Mouse (Mus musculus): Measurements from ENCODE around the gene Polr2h. TPM values are rescaled to one million over a fixed set of nuclear protein-coding genes. Genes with fewer than 3 reads are reported as not detected.
A peak's percentile ranks its signal among the peaks of the same experiment; 100 is the strongest.

The Polr2h gene
- polyA plus RNA-seq, 1 experiment from 2014 or later = 27.5 TPM

- WGBS (ENCODE audit: insufficient replicate concordance) = 2% methylated on average over 47 of the region's 68 CpGs
- ATAC-seq = peak; percentile 50
- peaks cover 36% of the 10 kb centered on the region for H3K4me1 ChIP-seq (ENCODE audit: insufficient read depth)
These were observed 1.3 kb upstream of the Polr2h start for GRCm38 (mm10) chr16:20715976-20716840.

GRCm38 (mm10) chr16:20716841-20717180, 654 bp upstream of the Polr2h start:
- H3K4me3 ChIP-seq (ENCODE audit: low read depth, low read length) = peak overlapping the region; percentile 78
- H3K27ac ChIP-seq (ENCODE audit: low read depth) = peak overlapping the region; percentile 95
- no peak for ATAC-seq
- peak overlapping the region; percentile 100 for H3K4me2 ChIP-seq (ENCODE audit: low read depth, low read length)
- no peak for DNase-seq
- 2% methylated on average over 8 of the region's 8 CpGs for WGBS (ENCODE audit: insufficient replicate concordance)
- peaks cover 36% of the 10 kb centered on the region for H3K4me1 ChIP-seq (ENCODE audit: insufficient read depth)
- peaks cover 15% of the 10 kb centered on the region for H3K36me3 ChIP-seq (replicated peaks; ENCODE audit: insufficient read depth, low read length)
- 0 out of 2 replicates have a peak, but pooled peaks cover 3% of the 10 kb centered on the region for H3K27me3 ChIP-seq (ENCODE audit: insufficient read depth, low read length)
- H3K9ac ChIP-seq (replicated peaks) = peak overlapping the region; percentile 79
- no peaks in the 10 kb centered on the region for H3K9me3 ChIP-seq (ENCODE audit: low read length)
- TF ChIP-seq CTCF (IDR thresholded peaks at IDR 0.05; ENCODE audit: low read depth) (no peak), EP300 (IDR thresholded peaks at IDR 0.05; ENCODE audit: low read depth) (no peak)

More at GRCm38 (mm10) chr16:20715976-20716840, 1.3 kb upstream of the Polr2h start:
- peak; percentile 83 for DNase-seq
- peak overlapping the region; percentile 78 for H3K4me3 ChIP-seq (ENCODE audit: low read depth, low read length)
- H3K36me3 ChIP-seq (replicated peaks; ENCODE audit: insufficient read depth, low read length) = peaks cover 10% of the 10 kb centered on the region
- H3K9me3 ChIP-seq (ENCODE audit: low read length) = no peaks in the 10 kb centered on the region
- 0 out of 2 replicates have a peak, but pooled peaks cover 3% of the 10 kb centered on the region for H3K27me3 ChIP-seq (ENCODE audit: insufficient read depth, low read length)
- peak overlapping the region; percentile 95 for H3K27ac ChIP-seq (ENCODE audit: low read depth)
- H3K4me2 ChIP-seq (ENCODE audit: low read depth, low read length) = peak overlapping the region; percentile 100
- no peak for TF ChIP-seq EP300 (IDR thresholded peaks at IDR 0.05; ENCODE audit: low read depth)
- peak; percentile 33; the same call in 1 of the 2 replicates for TF ChIP-seq CTCF (IDR thresholded peaks at IDR 0.05; ENCODE audit: low read depth)
- peak overlapping the region; percentile 79 for H3K9ac ChIP-seq (replicated peaks)

- Histone ChIP-seq H3K27me3 (ENCODE audit: insufficient read depth, low read length) (0 out of 2 replicates have a peak, but pooled peaks cover 3% of the 10 kb centered on the region), H3K9me3 (ENCODE audit: low read length) (no peaks in the 10 kb centered on the region), H3K36me3 (replicated peaks; ENCODE audit: insufficient read depth, low read length) (peaks cover 19% of the 10 kb centered on the region), H3K4me3 (ENCODE audit: low read depth, low read length) (peak overlapping the region; percentile 78), H3K4me2 (ENCODE audit: low read depth, low read length) (peak overlapping the region; percentile 100), H3K4me1 (ENCODE audit: insufficient read depth) (peaks cover 29% of the 10 kb centered on the region), H3K9ac (replicated peaks) (peak overlapping the region; percentile 63), H3K27ac (ENCODE audit: low read depth) (peak overlapping the region; percentile 95)
- DNase-seq (no peak), ATAC-seq (peak; percentile 14)
- TF ChIP-seq EP300 (IDR thresholded peaks at IDR 0.05; ENCODE audit: low read depth) (no peak), CTCF (IDR thresholded peaks at IDR 0.05; ENCODE audit: low read depth) (no peak)
- WGBS (ENCODE audit: insufficient replicate concordance) = 3% methylated on average over 17 of the region's 18 CpGs
These were observed 659 bp downstream of the Polr2h start for GRCm38 (mm10) chr16:20717978-20718670.

- DNase-seq (no peak), ATAC-seq (no peak)
- Histone ChIP-seq H3K27ac (ENCODE audit: low read depth) (no peak overlapping the region), H3K4me1 (ENCODE audit: insufficient read depth) (peaks cover 13% of the 10 kb centered on the region), H3K36me3 (replicated peaks; ENCODE audit: insufficient read depth, low read length) (peaks cover 19% of the 10 kb centered on the region), H3K4me3 (ENCODE audit: low read depth, low read length) (no peak overlapping the region), H3K9ac (replicated peaks) (no peak overlapping the region), H3K27me3 (ENCODE audit: insufficient read depth, low read length) (no peaks in the 10 kb centered on the region), H3K4me2 (ENCODE audit: low read depth, low read length) (no peak overlapping the region), H3K9me3 (ENCODE audit: low read length) (no peaks in the 10 kb centered on the region)
- 80% methylated on average over 10 of the region's 10 CpGs for WGBS (ENCODE audit: insufficient replicate concordance)
- TF ChIP-seq EP300 (IDR thresholded peaks at IDR 0.05; ENCODE audit: low read depth) = no peak
- TF ChIP-seq CTCF (IDR thresholded peaks at IDR 0.05; ENCODE audit: low read depth) = no peak
These were observed 4.3 kb downstream of the Polr2h start for GRCm38 (mm10) chr16:20721808-20722207.

GRCm38 (mm10) chr16:20722736-20723135, 5.3 kb downstream of the Polr2h start:
- H3K9ac ChIP-seq (replicated peaks) = no peak overlapping the region
- H3K4me2 ChIP-seq (ENCODE audit: low read depth, low read length) = no peak overlapping the region
- TF ChIP-seq EP300 (IDR thresholded peaks at IDR 0.05; ENCODE audit: low read depth) = no peak
- TF ChIP-seq CTCF (IDR thresholded peaks at IDR 0.05; ENCODE audit: low read depth) = no peak
- DNase-seq (no peak), ATAC-seq (no peak)
- H3K36me3 ChIP-seq (replicated peaks; ENCODE audit: insufficient read depth, low read length) = peaks cover 19% of the 10 kb centered on the region
- H3K27me3 ChIP-seq (ENCODE audit: insufficient read depth, low read length) = no peaks in the 10 kb centered on the region
- no peaks in the 10 kb centered on the region for H3K9me3 ChIP-seq (ENCODE audit: low read length)
- WGBS (ENCODE audit: insufficient replicate concordance) = 73% methylated on average over 4 of the region's 4 CpGs
- no peak overlapping the region for H3K4me3 ChIP-seq (ENCODE audit: low read depth, low read length)
- no peak overlapping the region for H3K27ac ChIP-seq (ENCODE audit: low read depth)
- H3K4me1 ChIP-seq (ENCODE audit: insufficient read depth) = peaks cover 13% of the 10 kb centered on the region

- WGBS (ENCODE audit: insufficient replicate concordance) = 56% methylated on average over 4 of the region's 4 CpGs
- no peak overlapping the region for H3K27ac ChIP-seq (ENCODE audit: low read depth)
- ATAC-seq (no peak), DNase-seq (no peak)
- TF ChIP-seq CTCF (IDR thresholded peaks at IDR 0.05; ENCODE audit: low read depth) = no peak
- no peak for TF ChIP-seq EP300 (IDR thresholded peaks at IDR 0.05; ENCODE audit: low read depth)
- H3K4me1 ChIP-seq (ENCODE audit: insufficient read depth) = peaks cover 14% of the 10 kb centered on the region
- no peak overlapping the region for H3K4me3 ChIP-seq (ENCODE audit: low read depth, low read length)
- no peaks in the 10 kb centered on the region for H3K9me3 ChIP-seq (ENCODE audit: low read length)
- no peak overlapping the region for H3K4me2 ChIP-seq (ENCODE audit: low read depth, low read length)
- H3K36me3 ChIP-seq (replicated peaks; ENCODE audit: insufficient read depth, low read length) = peaks cover 19% of the 10 kb centered on the region
- H3K27me3 ChIP-seq (ENCODE audit: insufficient read depth, low read length) = no peaks in the 10 kb centered on the region
- no peak overlapping the region for H3K9ac ChIP-seq (replicated peaks)
These were observed 5.8 kb downstream of the Polr2h start for GRCm38 (mm10) chr16:20723247-20723646.

Measured in liver, postnatal 0 days (tissue).